Mouse (Mus musculus) testis, adult 2 months (tissue): ENCODE results near the gene Cacna1i. TPM values are rescaled to one million over a fixed set of nuclear protein-coding genes. Genes with fewer than 3 reads are reported as not detected.
A peak's percentile ranks its signal among the peaks of the same experiment; 100 is the strongest.

Experiments used
- H3K27ac ChIP-seq: fragments of 200-500 bp; 2 replicates; pipeline ENCODE4 v1.5.1; 2012; ENCODE audit warnings: low read depth, low read length; ENCODE audit not compliant: control insufficient read depth, insufficient read depth
- H3K27me3 ChIP-seq: fragments of 200-500 bp; 2 replicates; pipeline ENCODE4 v1.6.1; 2012; ENCODE audit warnings: mild to moderate bottlenecking, low read length, moderate library complexity; ENCODE audit not compliant: control insufficient read depth, insufficient read depth
- H3K36me3 ChIP-seq: fragments of 200-500 bp; 2 replicates; pipeline ENCODE4 v1.6.1; 2012; ENCODE audit warnings: mild to moderate bottlenecking, low read length; ENCODE audit not compliant: control insufficient read depth, insufficient read depth
- H3K4me1 ChIP-seq: fragments of 200-500 bp; 2 replicates; pipeline ENCODE4 v1.6.1; 2012; ENCODE audit warnings: low read length; ENCODE audit not compliant: control insufficient read depth, insufficient read depth
- H3K4me3 ChIP-seq: fragments of 200-500 bp; 2 replicates; pipeline ENCODE4 v1.5.1; 2012; ENCODE audit warnings: low read depth, mild to moderate bottlenecking, low read length, moderate library complexity, mixed read lengths; ENCODE audit not compliant: control insufficient read depth
- CTCF ChIP-seq: fragments of 200-500 bp; IDR thresholded peaks from 2 replicates; pipeline ENCODE4 v1.5.1; 2012; ENCODE audit warnings: low read depth, mild to moderate bottlenecking, inconsistent platforms, low read length, moderate library complexity; ENCODE audit not compliant: control insufficient read depth, insufficient read depth, insufficient replicate concordance
- POLR2A ChIP-seq: fragments of 200-500 bp; IDR thresholded peaks from 2 replicates; pipeline ENCODE4 v1.6.1; 2012; ENCODE audit warnings: low read depth, mild to moderate bottlenecking, inconsistent platforms, low read length, moderate library complexity; ENCODE audit not compliant: control insufficient read depth
- polyA plus RNA-seq: library from polyadenylated mRNA; depleted of rRNA; stranded (reverse); fragments of >200 nt; gene quantifications from 2 replicates; pipeline ENCODE4 v1.2.3, GENCODE M21; 2012

The Cacna1i gene
- polyA plus RNA-seq, 1 experiment = 1.2 TPM

DNA sequence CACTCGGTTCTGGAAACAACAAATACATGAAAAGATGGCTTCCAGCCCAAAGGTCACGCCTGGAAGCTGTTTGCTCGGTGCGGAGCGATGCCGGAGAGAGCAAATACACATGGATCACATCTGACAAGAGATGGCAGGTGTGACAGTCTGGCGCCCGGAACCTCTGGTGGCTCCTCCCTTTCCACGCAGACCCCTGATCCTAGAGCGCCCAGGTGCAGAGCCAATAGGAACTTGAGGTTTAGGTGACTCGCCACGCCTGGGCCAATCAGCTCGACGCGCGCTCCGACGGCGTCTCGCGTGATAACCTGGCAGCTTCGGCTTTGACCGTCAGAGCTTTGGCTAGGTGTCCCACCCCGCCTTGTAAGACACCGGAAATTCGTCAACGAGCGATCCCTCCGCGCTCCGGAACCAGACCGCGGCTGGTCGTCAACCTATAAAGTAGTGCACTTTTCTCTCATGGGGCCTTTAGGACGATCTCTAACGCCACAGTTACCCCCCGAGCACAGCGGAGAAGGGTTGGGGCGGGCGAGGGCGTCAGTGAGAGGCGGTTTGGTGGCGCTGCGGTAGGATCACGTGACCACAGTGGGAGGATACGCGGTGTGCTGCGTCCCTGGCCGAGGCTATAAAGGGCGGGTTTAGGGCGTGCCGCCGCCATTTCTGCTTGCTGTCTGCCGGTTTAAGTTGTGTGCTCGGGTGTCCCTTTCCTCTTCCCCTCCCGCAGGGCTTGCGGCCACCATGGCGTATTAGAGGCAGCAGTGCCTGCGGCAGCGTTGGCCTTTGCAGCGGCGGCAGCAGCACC, 32.0 kb upstream of the Cacna1i start, which contains the start of gene Atf4:
Gene Atf4 (plus strand): TSS at position 338 of the 799 bp plus-strand sequence.
- H3K4me3 ChIP-seq = peak within 1 kb of the TSS; percentile 87
- no peaks in the 10 kb centered on the region for H3K27me3 ChIP-seq
- no peaks in the 10 kb centered on the region; the same call in none of the 2 replicates for H3K36me3 ChIP-seq
- H3K4me1 ChIP-seq = peaks cover 8% of the 10 kb centered on the region
- TF ChIP-seq CTCF = no peak
- peak; percentile 100 for TF ChIP-seq POLR2A
- peak within 1 kb of the TSS; percentile 97 for H3K27ac ChIP-seq

DNA sequence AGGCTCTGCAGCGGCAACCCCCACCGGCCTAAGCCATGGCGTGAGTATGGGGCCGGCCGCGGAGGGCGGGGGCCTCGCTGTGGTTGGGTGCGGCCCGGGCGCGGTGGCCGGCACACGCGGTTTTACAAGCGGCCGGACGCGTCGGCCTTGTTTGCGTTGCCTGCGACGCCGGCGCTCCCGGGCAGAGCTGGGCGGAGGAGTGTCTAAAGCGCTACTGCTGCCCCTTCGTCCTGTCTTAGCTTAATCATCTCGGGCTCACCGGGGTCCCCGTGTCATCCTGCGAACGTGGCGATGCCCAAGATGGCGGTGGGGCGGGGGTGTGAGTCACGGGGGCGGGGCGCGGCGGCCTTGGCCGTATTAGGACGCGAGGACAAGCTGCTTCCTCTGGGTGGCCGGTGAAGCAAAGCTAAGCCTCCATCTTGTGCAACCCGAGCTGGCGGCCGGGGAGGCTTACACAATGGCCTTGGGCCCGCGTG, 31.4 kb upstream of the Cacna1i start:
- peak overlapping the region; percentile 87 for H3K4me3 ChIP-seq
- H3K27ac ChIP-seq = peak overlapping the region; percentile 97
- no peaks in the 10 kb centered on the region for H3K27me3 ChIP-seq
- no peaks in the 10 kb centered on the region; the same call in none of the 2 replicates for H3K36me3 ChIP-seq
- no peak for TF ChIP-seq CTCF
- TF ChIP-seq POLR2A = no peak
- H3K4me1 ChIP-seq = peaks cover 8% of the 10 kb centered on the region

DNA sequence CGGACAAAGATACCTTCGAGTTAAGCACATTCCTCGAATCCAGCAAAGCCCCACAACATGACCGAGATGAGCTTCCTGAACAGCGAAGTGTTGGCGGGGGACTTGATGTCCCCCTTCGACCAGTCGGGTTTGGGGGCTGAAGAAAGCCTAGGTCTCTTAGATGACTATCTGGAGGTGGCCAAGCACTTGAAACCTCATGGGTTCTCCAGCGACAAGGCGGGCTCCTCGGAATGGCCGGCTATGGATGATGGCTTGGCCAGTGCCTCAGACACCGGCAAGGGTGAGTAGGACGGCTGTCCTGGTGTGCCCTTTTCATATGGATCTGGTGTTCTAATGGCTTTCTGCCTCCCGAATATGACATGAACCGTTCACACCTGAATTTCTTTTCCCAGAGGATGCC, 30.8 kb upstream of the Cacna1i start:
- no peak for TF ChIP-seq CTCF
- TF ChIP-seq POLR2A = no peak
- H3K4me3 ChIP-seq = peak overlapping the region; percentile 87
- H3K36me3 ChIP-seq = no peaks in the 10 kb centered on the region; the same call in none of the 2 replicates
- H3K27ac ChIP-seq = peak overlapping the region; percentile 82
- H3K4me1 ChIP-seq = peaks cover 8% of the 10 kb centered on the region
- H3K27me3 ChIP-seq = no peaks in the 10 kb centered on the region

DNA sequence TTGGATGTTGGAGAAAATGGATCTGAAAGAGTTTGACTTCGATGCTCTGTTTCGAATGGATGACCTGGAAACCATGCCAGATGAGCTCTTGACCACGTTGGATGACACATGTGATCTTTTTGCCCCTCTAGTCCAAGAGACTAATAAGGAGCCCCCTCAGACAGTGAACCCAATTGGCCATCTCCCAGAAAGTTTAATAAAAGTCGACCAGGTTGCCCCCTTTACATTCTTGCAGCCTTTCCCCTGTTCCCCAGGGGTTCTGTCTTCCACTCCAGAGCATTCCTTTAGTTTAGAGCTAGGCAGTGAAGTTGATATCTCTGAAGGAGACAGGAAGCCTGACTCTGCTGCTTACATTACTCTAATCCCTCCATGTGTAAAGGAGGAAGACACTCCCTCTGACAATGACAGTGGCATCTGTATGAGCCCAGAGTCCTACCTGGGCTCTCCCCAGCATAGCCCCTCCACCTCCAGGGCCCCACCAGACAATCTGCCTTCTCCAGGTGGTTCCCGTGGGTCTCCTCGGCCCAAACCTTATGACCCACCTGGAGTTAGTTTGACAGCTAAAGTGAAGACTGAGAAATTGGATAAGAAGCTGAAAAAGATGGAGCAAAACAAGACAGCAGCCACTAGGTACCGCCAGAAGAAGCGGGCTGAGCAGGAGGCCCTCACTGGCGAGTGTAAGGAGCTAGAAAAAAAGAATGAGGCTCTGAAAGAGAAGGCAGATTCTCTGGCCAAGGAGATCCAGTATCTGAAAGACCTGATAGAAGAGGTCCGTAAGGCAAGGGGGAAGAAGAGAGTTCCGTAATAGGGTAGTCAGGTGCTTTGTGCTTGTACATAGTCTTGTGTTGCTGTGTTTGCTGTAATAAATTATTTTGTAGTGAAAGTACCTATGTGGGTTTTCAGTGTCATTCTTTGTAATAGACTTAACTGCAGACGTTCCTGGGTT, 30.1 kb upstream of the Cacna1i start:
- H3K4me3 ChIP-seq = peak overlapping the region; percentile 87
- TF ChIP-seq POLR2A = no peak
- no peak for TF ChIP-seq CTCF
- H3K36me3 ChIP-seq = no peaks in the 10 kb centered on the region; the same call in none of the 2 replicates
- H3K4me1 ChIP-seq = peaks cover 8% of the 10 kb centered on the region
- H3K27me3 ChIP-seq = no peaks in the 10 kb centered on the region
- H3K27ac ChIP-seq = no peak overlapping the region

DNA sequence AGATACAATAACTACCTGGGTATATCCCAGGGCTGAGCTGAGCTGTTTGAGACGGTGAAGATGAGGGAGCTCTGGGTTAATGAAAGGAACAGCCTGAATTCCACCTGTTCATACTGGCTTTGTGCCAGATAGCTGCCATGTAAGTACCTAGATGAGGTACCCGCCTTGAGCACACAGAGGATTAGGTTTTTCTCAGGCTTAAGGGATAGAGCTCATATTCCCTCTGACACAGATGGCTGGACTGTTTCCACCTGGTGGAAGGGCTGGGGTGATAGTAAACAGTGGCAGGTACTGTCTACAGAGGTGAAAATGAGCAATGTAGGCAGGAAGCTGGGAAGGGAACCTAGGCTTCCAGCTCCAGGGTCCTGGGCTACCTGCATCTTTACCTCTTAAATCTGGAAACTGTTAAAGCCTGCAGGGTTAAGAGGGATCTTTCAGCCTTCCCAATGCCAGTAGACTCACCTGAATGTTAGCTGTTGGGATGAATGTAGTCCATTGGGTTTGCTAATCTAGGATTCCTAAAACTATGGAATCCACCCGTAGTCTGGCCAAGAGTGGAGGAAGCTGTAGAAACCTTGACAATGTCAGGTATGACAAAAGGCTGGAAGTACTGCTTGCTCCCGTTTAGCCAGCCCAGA, 29.3 kb upstream of the Cacna1i start:
- TF ChIP-seq POLR2A (no peak), CTCF (no peak)
- Histone ChIP-seq H3K4me3 (no peak overlapping the region), H3K27me3 (no peaks in the 10 kb centered on the region), H3K4me1 (peaks cover 8% of the 10 kb centered on the region), H3K36me3 (no peaks in the 10 kb centered on the region; the same call in none of the 2 replicates), H3K27ac (no peak overlapping the region)

DNA sequence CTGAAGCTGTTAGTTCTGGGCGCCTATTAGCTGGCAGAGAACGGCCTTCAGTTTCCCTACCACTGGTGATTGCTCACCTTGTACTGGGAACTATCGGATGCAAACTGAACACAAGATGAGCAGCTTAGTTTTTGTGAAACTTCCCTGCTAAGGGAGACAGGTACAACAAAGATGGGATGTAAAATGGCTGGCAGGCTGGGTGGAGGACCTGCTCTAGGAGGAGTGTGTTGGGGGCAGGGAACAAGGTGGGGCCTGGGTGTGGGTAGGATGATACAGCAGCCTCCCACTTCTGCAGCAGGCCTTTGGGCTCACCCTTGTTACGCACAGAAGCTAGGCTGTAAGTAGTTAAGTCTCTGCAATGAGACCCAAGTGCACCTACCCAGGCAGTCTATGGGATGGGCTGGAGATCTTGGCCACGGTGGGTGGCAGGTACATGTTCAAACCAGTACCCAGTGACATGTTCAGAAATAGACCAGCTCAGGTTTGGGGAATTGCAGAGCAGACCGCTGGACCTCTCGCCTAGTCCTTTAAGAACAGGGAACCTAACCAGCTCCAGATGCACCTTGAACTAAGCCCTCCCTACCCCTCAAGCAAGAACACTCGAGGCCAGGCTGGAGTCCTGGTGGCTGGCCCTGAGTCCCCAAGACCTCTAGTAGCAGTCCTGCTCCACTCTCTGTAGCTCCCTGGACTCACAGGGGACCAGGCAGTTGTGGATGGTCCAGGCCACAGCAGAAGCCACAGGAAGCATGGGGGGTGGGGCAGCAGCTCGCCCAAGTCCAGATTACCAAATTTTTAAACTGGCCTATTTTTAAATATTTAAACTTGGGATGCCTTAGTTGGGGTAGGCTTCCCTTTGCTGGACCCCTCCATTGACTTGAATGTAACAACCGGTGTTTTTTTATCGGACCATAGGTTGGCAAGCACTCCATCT, 28.5 kb upstream of the Cacna1i start:
- H3K27ac ChIP-seq = no peak overlapping the region
- no peak overlapping the region for H3K4me3 ChIP-seq
- no peaks in the 10 kb centered on the region; the same call in none of the 2 replicates for H3K36me3 ChIP-seq
- no peaks in the 10 kb centered on the region for H3K27me3 ChIP-seq
- TF ChIP-seq POLR2A (no peak), CTCF (no peak)
- peaks cover 9% of the 10 kb centered on the region for H3K4me1 ChIP-seq
